In the genomic region with DNA sequence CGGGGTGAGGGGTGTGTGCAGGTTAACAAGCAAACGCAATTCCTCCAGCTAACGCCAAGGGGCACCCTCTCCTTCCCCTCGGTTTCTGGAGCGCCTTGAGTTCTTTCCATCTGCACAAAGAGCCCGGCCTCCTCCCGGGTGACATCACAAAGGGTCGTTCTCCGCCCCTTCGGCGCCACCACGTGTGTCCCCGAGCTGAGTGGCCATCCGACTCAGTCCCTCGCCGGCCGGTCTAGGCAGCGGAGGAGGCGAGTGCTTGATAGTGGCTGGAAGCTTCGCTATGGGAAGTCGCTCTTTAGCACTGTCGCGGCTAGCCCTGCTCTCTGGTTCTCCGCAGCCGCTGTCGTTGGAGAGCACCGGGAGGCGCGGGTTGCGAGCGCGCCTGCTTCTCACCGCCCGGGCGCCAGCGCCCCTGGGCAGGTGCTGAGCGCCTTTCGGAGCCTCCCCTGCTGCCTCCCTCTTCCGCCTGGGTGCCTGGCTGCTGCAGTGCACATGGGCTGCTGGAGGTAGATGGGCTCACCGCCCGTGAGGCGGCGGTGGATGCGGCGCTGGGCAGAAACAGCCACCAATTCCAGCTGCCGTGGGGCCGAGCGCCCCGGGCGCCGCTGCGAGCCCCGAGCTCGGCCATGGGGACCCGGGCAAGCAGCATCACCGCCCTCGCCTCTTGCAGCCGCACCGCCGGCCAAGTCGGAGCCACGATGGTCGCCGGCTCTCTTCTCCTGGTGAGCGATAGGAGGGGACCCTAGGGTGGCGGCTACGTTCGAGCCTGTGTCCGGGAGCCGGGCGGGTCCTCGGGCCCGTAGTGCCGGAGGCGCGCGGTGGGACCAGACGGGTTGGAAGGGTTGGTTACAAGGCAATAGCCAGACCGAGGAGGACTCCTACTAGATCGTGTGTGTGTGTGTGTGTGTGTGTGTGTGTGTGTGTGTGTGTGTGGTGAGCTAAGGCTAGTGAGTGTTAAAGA, we compare ENCODE assay signal across 8 mouse cellular contexts. TPM values are rescaled to one million over a fixed set of nuclear protein-coding genes. Genes with fewer than 3 reads are reported as not detected.
DNase-seq lines count a peak whose midpoint lies in the region; ATAC-seq lines count a peak whose summit lies in the region.

A gene (plus strand): TSS at position 185 of the 961 bp plus-strand sequence.

- peak within 1 kb of the TSS; percentile 96 for H3K4me3 ChIP-seq in hindbrain, embryonic 14.5 days (replicated peaks; ENCODE audit: low read length)

- DNase-seq in ZHBTc4 (ENCODE audit: low read depth, low spot score), result peak; percentile 96
- DNase-seq in cerebellum, postnatal 4 days (ENCODE audit: low spot score in 2 of 2), result peak; percentile 87 to 92
- DNase-seq in frontal cortex, postnatal 36 days (ENCODE audit: low spot score in 2 of 2), result peak; percentile 94 to 96
- DNase-seq in hindbrain, embryonic 14.5 days (ENCODE audit: low spot score), result peak; percentile 93
- peak; percentile 94 for DNase-seq in layer of hippocampus, postnatal 36 days
- peak; percentile 94 for DNase-seq in lung, postnatal 25 days (ENCODE audit: low spot score)
- peak; percentile 48 for DNase-seq in retina, adult 2 months (ENCODE audit: low read depth, low spot score)
- peak; percentile 86 for DNase-seq in thymus, postnatal 25 days

- ATAC-seq in hindbrain, embryonic 14.5 days (ENCODE audit: low FRiP score), result peak; percentile 94

- WGBS in hindbrain, embryonic 14.5 days, result under 1% methylated on average over 78 of the region's 80 CpGs

- no peaks in the 10 kb centered on the region for H3K9me3 ChIP-seq in hindbrain, embryonic 14.5 days (ENCODE audit: control insufficient read depth, low read length)

- peak within 1 kb of the TSS; percentile 98 for H3K27ac ChIP-seq in hindbrain, embryonic 14.5 days

- peaks cover 15% of the 10 kb centered on the region for H3K36me3 ChIP-seq in hindbrain, embryonic 14.5 days (replicated peaks; ENCODE audit: control insufficient read depth, insufficient read depth)

- peaks cover 14% of the 10 kb centered on the region for H3K4me1 ChIP-seq in hindbrain, embryonic 14.5 days (replicated peaks; ENCODE audit: control insufficient read depth, insufficient read depth, low read length)

- 0 out of 2 replicates have a peak, but pooled peaks cover 3% of the 10 kb centered on the region for H3K27me3 ChIP-seq in hindbrain, embryonic 14.5 days (ENCODE audit: control insufficient read depth, insufficient read depth, low read length)

- H3K4me2 ChIP-seq in hindbrain, embryonic 14.5 days (replicated peaks), result peak within 1 kb of the TSS; percentile 71

- peak within 1 kb of the TSS; percentile 99 for H3K9ac ChIP-seq in hindbrain, embryonic 14.5 days

RNA-seq across cellular contexts. Expression of the gene that starts here (rescaled TPM):
- 80.7 and 93.0 TPM in 2 replicates for polyA plus RNA-seq in hindbrain, embryonic 14.5 days (2014; fragmentation: Nextera tagmentation; extraction: Ambion mirVana)
- 100 to 1,000 TPM; 119 to 127 TPM for total RNA-seq in layer of hippocampus, postnatal 36 days (2021)

Comparison
In these comparisons a context has a peak if more than half of its experiments do, and no peak if none do; other contexts are left out.
1. Peak in every context shown above with its lines: DNase-seq, ATAC-seq, H3K4me3 ChIP-seq and H3K27ac ChIP-seq.